Mouse (Mus musculus) liver, embryonic 13.5 days (tissue): ENCODE data around the gene Papolb. TPM values are rescaled to one million over a fixed set of nuclear protein-coding genes. Genes with fewer than 3 reads are reported as not detected.
A peak's percentile ranks its signal among the peaks of the same experiment; 100 is the strongest.

Experiments used
- ATAC-seq: fragments of 200-750 bp; cut with Nextera tagmentation; 2 replicates; pipeline ENCODE4 v1.8.0; 2017; ENCODE audit warnings: low read depth, mild to moderate bottlenecking, moderate number of reproducible peaks, moderate library complexity
- DNase-seq: peaks from one replicate; pipeline ENCODE4 v3.0.0; 2022
- H3K27ac ChIP-seq: fragments of 300-500 bp; sonication (generic); 2 replicates; pipeline ENCODE4 v1.5.1; 2015; ENCODE audit warnings: moderate library complexity, mild to moderate bottlenecking, inconsistent platforms
- H3K27me3 ChIP-seq: fragments of 300-500 bp; sonication (generic); 2 replicates; pipeline ENCODE4 v1.6.1; 2015; ENCODE audit warnings: mild to moderate bottlenecking, inconsistent platforms
- H3K36me3 ChIP-seq: fragments of 300-500 bp; sonication (generic); 2 replicates; pipeline ENCODE4 v1.6.1; 2015; ENCODE audit warnings: mild to moderate bottlenecking, inconsistent platforms
- H3K4me1 ChIP-seq: fragments of 300-500 bp; sonication (generic); replicated peaks from 2 replicates; pipeline ENCODE4 v1.6.1; 2015; ENCODE audit warnings: inconsistent platforms
- H3K4me2 ChIP-seq: fragments of 300-500 bp; sonication (generic); 2 replicates; pipeline ENCODE4 v1.6.1; 2015; ENCODE audit warnings: inconsistent platforms, mild to moderate bottlenecking, moderate library complexity
- H3K4me3 ChIP-seq: fragments of 300-500 bp; sonication (generic); replicated peaks from 2 replicates; pipeline ENCODE4 v1.5.1; 2015; ENCODE audit warnings: mild to moderate bottlenecking, inconsistent platforms
- H3K9ac ChIP-seq: fragments of 300-500 bp; sonication (generic); 2 replicates; pipeline ENCODE4 v1.6.1; 2015; ENCODE audit warnings: mild to moderate bottlenecking, inconsistent platforms
- H3K9me3 ChIP-seq: fragments of 300-500 bp; sonication (generic); replicated peaks from 2 replicates; pipeline ENCODE4 v1.6.1; 2016; ENCODE audit warnings: inconsistent platforms
- WGBS: fragments of 180-500 bp; shearing (Covaris S2); methylation state at CpG from one replicate; pipeline ENCODE4 v1.1.7; 2015; ENCODE audit not compliant: insufficient replicate concordance; 5-methylcytosine and 5-hydroxymethylcytosine counted together
- polyA plus RNA-seq: library from polyadenylated mRNA; unstranded; fragments of >200 nt; fragmentation: Nextera tagmentation; extraction: Ambion mirVana; gene quantifications from 2 replicates; pipeline ENCODE4 v1.2.1, GENCODE M21; 2015

The Papolb gene
- polyA plus RNA-seq, 1 experiment from 2014 or later = not detected

- Histone ChIP-seq H3K27ac (no peak overlapping the region), H3K27me3 (no peaks in the 10 kb centered on the region), H3K36me3 (no peaks in the 10 kb centered on the region), H3K9ac (no peak overlapping the region), H3K4me3 (no peak overlapping the region), H3K9me3 (no peaks in the 10 kb centered on the region), H3K4me2 (no peak overlapping the region), H3K4me1 (peaks cover 18% of the 10 kb centered on the region)
- DNase-seq (no peak), ATAC-seq (no peak)
- 47% methylated on average over 6 of the region's 6 CpGs for WGBS
Measured at GRCm38 (mm10) chr5:142518973-142519372, 10.9 kb downstream of the Papolb start.

- H3K4me3 ChIP-seq = no peak overlapping the region
- 55% methylated on average over 4 of the region's 4 CpGs for WGBS
- peaks cover 7% of the 10 kb centered on the region for H3K27me3 ChIP-seq
- no peak overlapping the region for H3K4me2 ChIP-seq
- H3K36me3 ChIP-seq = no peaks in the 10 kb centered on the region
- no peaks in the 10 kb centered on the region for H3K9me3 ChIP-seq
- no peak overlapping the region for H3K27ac ChIP-seq
- no peaks in the 10 kb centered on the region for H3K4me1 ChIP-seq
- DNase-seq = no peak
- H3K9ac ChIP-seq = no peak overlapping the region
- ATAC-seq = no peak
Measured at GRCm38 (mm10) chr5:142512112-142512511, 17.8 kb downstream of the Papolb start.

GRCm38 (mm10) chr5:142510061-142510414 lies 19.8 kb downstream of the Papolb start:
- H3K4me1 ChIP-seq = no peaks in the 10 kb centered on the region
- no peaks in the 10 kb centered on the region for H3K9me3 ChIP-seq
- no peak overlapping the region for H3K4me2 ChIP-seq
- H3K36me3 ChIP-seq = no peaks in the 10 kb centered on the region
- H3K27ac ChIP-seq = no peak overlapping the region
- H3K27me3 ChIP-seq = peaks cover 7% of the 10 kb centered on the region
- H3K4me3 ChIP-seq = no peak overlapping the region
- 67% methylated on average over 7 of the region's 7 CpGs for WGBS
- DNase-seq = no peak
- no peak for ATAC-seq
- H3K9ac ChIP-seq = no peak overlapping the region

GRCm38 (mm10) chr5:142509141-142510060 lies 20.5 kb downstream of the Papolb start:
- no peak overlapping the region for H3K4me2 ChIP-seq
- H3K9me3 ChIP-seq = no peaks in the 10 kb centered on the region
- H3K36me3 ChIP-seq = no peaks in the 10 kb centered on the region
- H3K27ac ChIP-seq = no peak overlapping the region
- DNase-seq (no peak), ATAC-seq (no peak)
- H3K27me3 ChIP-seq = peaks cover 7% of the 10 kb centered on the region
- no peaks in the 10 kb centered on the region for H3K4me1 ChIP-seq
- H3K9ac ChIP-seq = no peak overlapping the region
- no peak overlapping the region for H3K4me3 ChIP-seq
- 39% methylated on average over 15 of the region's 15 CpGs for WGBS

GRCm38 (mm10) chr5:142505695-142506423 lies 24.0 kb downstream of the Papolb start:
- Histone ChIP-seq H3K4me2 (no peak overlapping the region), H3K9ac (no peak overlapping the region), H3K27me3 (peaks cover 7% of the 10 kb centered on the region), H3K4me1 (no peaks in the 10 kb centered on the region), H3K27ac (no peak overlapping the region), H3K9me3 (no peaks in the 10 kb centered on the region), H3K36me3 (no peaks in the 10 kb centered on the region), H3K4me3 (no peak overlapping the region)
- no peak for DNase-seq
- no peak for ATAC-seq
- 43% methylated on average over 3 of the region's 3 CpGs for WGBS

GRCm38 (mm10) chr5:142504175-142504574 lies 25.7 kb downstream of the Papolb start:
- Histone ChIP-seq H3K9me3 (no peaks in the 10 kb centered on the region), H3K9ac (no peak overlapping the region), H3K4me2 (no peak overlapping the region), H3K4me1 (no peaks in the 10 kb centered on the region), H3K27ac (no peak overlapping the region), H3K4me3 (no peak overlapping the region), H3K27me3 (peaks cover 5% of the 10 kb centered on the region), H3K36me3 (no peaks in the 10 kb centered on the region)
- ATAC-seq = no peak
- WGBS = 55% methylated on average over 3 of the region's 3 CpGs
- DNase-seq = no peak

GRCm38 (mm10) chr5:142502414-142502813 lies 27.5 kb downstream of the Papolb start:
- ATAC-seq = peak; percentile 70
- Histone ChIP-seq H3K4me1 (no peaks in the 10 kb centered on the region), H3K9me3 (no peaks in the 10 kb centered on the region), H3K4me2 (no peak overlapping the region), H3K4me3 (no peak overlapping the region), H3K9ac (no peak overlapping the region), H3K36me3 (no peaks in the 10 kb centered on the region), H3K27me3 (peaks cover 3% of the 10 kb centered on the region; the same call in 1 of the 2 replicates), H3K27ac (no peak overlapping the region)
- DNase-seq = peak; percentile 66
- 3% methylated on average over 3 of the region's 3 CpGs for WGBS

- Histone ChIP-seq H3K27me3 (peaks cover 3% of the 10 kb centered on the region; the same call in 1 of the 2 replicates), H3K4me2 (no peak overlapping the region), H3K9me3 (no peaks in the 10 kb centered on the region), H3K36me3 (no peaks in the 10 kb centered on the region), H3K4me1 (no peaks in the 10 kb centered on the region), H3K9ac (no peak overlapping the region), H3K27ac (no peak overlapping the region), H3K4me3 (no peak overlapping the region)
- 70% methylated on average over 10 of the region's 10 CpGs for WGBS
- ATAC-seq (no peak), DNase-seq (no peak)
Measured at GRCm38 (mm10) chr5:142500918-142501317, 29.0 kb downstream of the Papolb start.

- Histone ChIP-seq H3K4me1 (no peaks in the 10 kb centered on the region), H3K36me3 (no peaks in the 10 kb centered on the region), H3K27me3 (peaks cover 6% of the 10 kb centered on the region; the same call in 1 of the 2 replicates), H3K4me3 (no peak overlapping the region), H3K9ac (no peak overlapping the region), H3K4me2 (no peak overlapping the region), H3K9me3 (no peaks in the 10 kb centered on the region), H3K27ac (no peak overlapping the region)
- DNase-seq (no peak), ATAC-seq (no peak)
- WGBS = 30% methylated on average over 3 of the region's 3 CpGs
Measured at GRCm38 (mm10) chr5:142498964-142499363, 30.9 kb downstream of the Papolb start.

- ATAC-seq = no peak
- H3K9me3 ChIP-seq = no peaks in the 10 kb centered on the region
- WGBS = 60% methylated on average over 14 of the region's 14 CpGs
- H3K36me3 ChIP-seq = no peaks in the 10 kb centered on the region
- no peak overlapping the region for H3K4me2 ChIP-seq
- peaks cover 6% of the 10 kb centered on the region; the same call in 1 of the 2 replicates for H3K27me3 ChIP-seq
- no peak overlapping the region for H3K4me3 ChIP-seq
- no peak overlapping the region for H3K9ac ChIP-seq
- no peak for DNase-seq
- H3K27ac ChIP-seq = no peak overlapping the region
- no peaks in the 10 kb centered on the region for H3K4me1 ChIP-seq
Measured at GRCm38 (mm10) chr5:142495321-142496096, 34.4 kb downstream of the Papolb start.

- DNase-seq (no peak), ATAC-seq (no peak)
- H3K4me1 ChIP-seq = no peaks in the 10 kb centered on the region
- WGBS = 54% methylated on average over 3 of the region's 3 CpGs
- no peak overlapping the region for H3K27ac ChIP-seq
- no peak overlapping the region for H3K9ac ChIP-seq
- H3K4me3 ChIP-seq = no peak overlapping the region
- no peaks in the 10 kb centered on the region for H3K36me3 ChIP-seq
- no peak overlapping the region for H3K4me2 ChIP-seq
- 0 out of 2 replicates have a peak, but pooled peaks cover 8% of the 10 kb centered on the region for H3K27me3 ChIP-seq
- no peaks in the 10 kb centered on the region for H3K9me3 ChIP-seq
Measured at GRCm38 (mm10) chr5:142493307-142493706, 36.6 kb downstream of the Papolb start.
